Mouse (Mus musculus): Measurements from ENCODE around the gene Mrps30. TPM values are rescaled to one million over a fixed set of nuclear protein-coding genes. Genes with fewer than 3 reads are reported as not detected.

Gene Mrps30
- total RNA-seq, 2 experiments from 2014 or later, result 15.7 to 16.1 TPM

Other genes starting within 250 kb of the Mrps30 start
- gene B430218F22Rik, start 622 bp downstream of the Mrps30 start, total RNA-seq (2021), result under 1 TPM; 0.47 to 0.60 TPM

All from left cerebral cortex, postnatal 10 days (tissue).